Mouse (Mus musculus): ENCODE data around the gene Pkmyt1.

Pkmyt1 gene

GRCm38 (mm10) chr17:23722376-23723125 is 3.6 kb upstream of the Pkmyt1 start, which contains the start of gene 1520401A03Rik:
TSS of gene 1520401A03Rik (minus strand) at chr17:23722783.
- DNase-seq = no peak

- DNase-seq = no peak
Measured at GRCm38 (mm10) chr17:23725477-23725876, 659 bp upstream of the Pkmyt1 start.

- peak; percentile 69 for DNase-seq
Measured at GRCm38 (mm10) chr17:23726758-23727142, 614 bp downstream of the Pkmyt1 start.

- DNase-seq = no peak
Measured at GRCm38 (mm10) chr17:23730441-23730840, 4.3 kb downstream of the Pkmyt1 start.

- DNase-seq = no peak
Measured at GRCm38 (mm10) chr17:23734341-23734740, 8.2 kb downstream of the Pkmyt1 start.

GRCm38 (mm10) chr17:23737493-23738445 is 11.6 kb downstream of the Pkmyt1 start:
- DNase-seq = no peak

- no peak for DNase-seq
Measured at GRCm38 (mm10) chr17:23738836-23739201, 12.7 kb downstream of the Pkmyt1 start.

GRCm38 (mm10) chr17:23739202-23740135 is 13.3 kb downstream of the Pkmyt1 start:
- no peak for DNase-seq

GRCm38 (mm10) chr17:23740136-23740584 is 14.0 kb downstream of the Pkmyt1 start:
- peak; percentile 91 for DNase-seq

GRCm38 (mm10) chr17:23740598-23741021 is 14.5 kb downstream of the Pkmyt1 start, which contains the start of gene Paqr4:
TSS of gene Paqr4 (minus strand) at chr17:23740867.
- peak; percentile 51 for DNase-seq

GRCm38 (mm10) chr17:23741359-23742209 is 15.4 kb downstream of the Pkmyt1 start:
- no peak for DNase-seq

- DNase-seq = no peak
Measured at GRCm38 (mm10) chr17:23742210-23742793, 16.2 kb downstream of the Pkmyt1 start.

- DNase-seq = no peak
Measured at GRCm38 (mm10) chr17:23742941-23743340, 16.8 kb downstream of the Pkmyt1 start.

GRCm38 (mm10) chr17:23744076-23744475 is 17.9 kb downstream of the Pkmyt1 start:
- DNase-seq = no peak

- DNase-seq = no peak
Measured at GRCm38 (mm10) chr17:23744651-23745050, 18.5 kb downstream of the Pkmyt1 start.

GRCm38 (mm10) chr17:23745301-23746251 is 19.4 kb downstream of the Pkmyt1 start, which contains the start of gene Kremen2:
TSS of gene Kremen2 (minus strand) at chr17:23745833.
- no peak for DNase-seq

- no peak for DNase-seq
Measured at GRCm38 (mm10) chr17:23746311-23746710, 20.2 kb downstream of the Pkmyt1 start.

- DNase-seq = no peak
Measured at GRCm38 (mm10) chr17:23746767-23747166, 20.6 kb downstream of the Pkmyt1 start.

GRCm38 (mm10) chr17:23747471-23747870 is 21.3 kb downstream of the Pkmyt1 start:
- DNase-seq = no peak

GRCm38 (mm10) chr17:23748026-23748425 is 21.9 kb downstream of the Pkmyt1 start:
- no peak for DNase-seq

All from cerebellum, adult 11 months (tissue).